Mouse (Mus musculus) C2C12 (cell line): ENCODE measurements around the gene Fez1.

ENCODE experiments used
- CEBPB ChIP-seq: IDR thresholded peaks from one replicate; pipeline ENCODE4 v1.6.1; 2011; ENCODE audit warnings: low read depth, mild to moderate bottlenecking, control low read depth, moderate library complexity
- CTCF ChIP-seq: IDR thresholded peaks from one replicate; pipeline ENCODE4 v1.5.1; 2011; ENCODE audit not compliant: control insufficient read depth, insufficient read depth, insufficient read length
- FOSL1 ChIP-seq: IDR thresholded peaks from one replicate; pipeline ENCODE4 v1.8.0; 2011; ENCODE audit warnings: mild to moderate bottlenecking, low read length; ENCODE audit not compliant: poor library complexity, insufficient read depth, severe bottlenecking
- MAX ChIP-seq: IDR thresholded peaks from one replicate; pipeline ENCODE4 v1.6.1; 2011; ENCODE audit warnings: mild to moderate bottlenecking, control low read depth
- MYOD1 ChIP-seq: IDR thresholded peaks from one replicate; pipeline ENCODE4 v1.6.1; 2011; ENCODE audit warnings: low read depth; ENCODE audit not compliant: control insufficient read depth, insufficient read length
- USF1 ChIP-seq: IDR thresholded peaks from one replicate; pipeline ENCODE4 v1.6.1; 2011; ENCODE audit warnings: low read depth, mild to moderate bottlenecking, control low read depth, moderate library complexity

GRCm38 (mm10) chr9:36831401-36831800 is 9.7 kb downstream of the Fez1 start:
- TF ChIP-seq CTCF (no peak), MYOD1 (no peak), USF1 (no peak), MAX (no peak), FOSL1 (no peak), CEBPB (no peak)
